7 mouse cellular contexts compared by ENCODE assay signal in the genomic region with DNA sequence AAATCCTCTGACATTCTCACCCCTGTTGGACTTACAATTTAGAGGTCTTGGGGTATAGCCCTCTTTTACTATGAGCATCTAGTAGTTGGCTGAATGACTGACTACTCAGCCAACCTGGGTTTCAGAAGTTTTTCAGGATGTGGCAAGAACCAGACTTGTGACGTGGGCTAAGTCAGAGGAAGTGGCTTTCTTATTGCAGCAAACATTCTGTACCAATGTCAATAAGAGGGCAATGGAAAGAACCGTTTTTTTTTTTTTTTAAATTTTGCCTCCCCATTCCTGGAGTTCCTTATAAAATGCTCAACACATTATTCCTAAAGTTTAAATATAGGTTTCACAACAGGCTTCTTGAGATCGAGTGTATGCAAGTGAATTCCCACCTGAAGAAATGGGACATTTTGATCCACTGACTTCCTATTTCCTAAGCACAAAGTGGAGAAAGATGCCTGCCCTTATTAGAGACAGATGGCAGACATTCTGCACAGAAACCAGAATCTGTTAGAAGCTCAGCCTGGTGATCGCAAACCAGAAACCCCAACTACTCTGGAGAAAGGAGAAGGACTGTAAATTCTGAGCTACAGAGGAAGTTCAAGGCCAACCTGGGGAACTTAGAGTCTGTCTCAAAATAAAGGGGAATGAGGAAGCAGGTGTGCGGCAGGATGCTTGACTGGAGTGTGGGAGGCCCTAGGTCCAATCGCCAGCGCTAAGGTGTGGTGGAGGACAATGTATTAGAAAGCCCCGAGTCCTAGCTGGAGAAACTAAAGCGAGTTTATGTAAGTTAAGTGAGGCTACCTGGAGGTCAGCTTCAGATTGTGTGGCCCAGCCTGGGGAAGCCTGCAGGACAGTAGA. TPM values are rescaled to one million over a fixed set of nuclear protein-coding genes. Genes with fewer than 3 reads are reported as not detected.
A peak's percentile ranks its signal among the peaks of the same experiment; 100 is the strongest.
DNase-seq lines count a peak whose midpoint lies in the region; ATAC-seq and TF ChIP-seq lines count a peak whose summit lies in the region.

No protein-coding gene starts in this region.

- H3K36me3 ChIP-seq in C2C12 (ENCODE audit: control insufficient read depth, insufficient read depth) = peaks cover 17% of the 10 kb centered on the region
- peaks cover 18% of the 10 kb centered on the region for H3K36me3 ChIP-seq in forebrain, embryonic 10.5 days (replicated peaks)
- H3K36me3 ChIP-seq in limb, embryonic 15.5 days = 0 out of 2 replicates have a peak, but pooled peaks cover under 1% of the 10 kb centered on the region
- peaks cover 2% of the 10 kb centered on the region; the same call in 1 of the 2 replicates for H3K36me3 ChIP-seq in neural tube, embryonic 12.5 days

- DNase-seq in 416B (ENCODE audit: low read depth) = peak; percentile 98
- no peak for DNase-seq in forebrain, embryonic 10.5 days (ENCODE audit: extremely low spot score, low spot score)
- DNase-seq in ovary, postnatal 14 days (ENCODE audit: low spot score) = no peak
- no peak for DNase-seq in layer of hippocampus, postnatal 36 days

- H3K27ac ChIP-seq in forebrain, embryonic 10.5 days = peak overlapping the region; percentile 97
- 0 out of 2 replicates have a peak overlapping the region, but pooled peaks have one; percentile 4 for H3K27ac ChIP-seq in limb, embryonic 15.5 days
- no peak overlapping the region for H3K27ac ChIP-seq in neural tube, embryonic 12.5 days

- no peaks in the 10 kb centered on the region for H3K9me3 ChIP-seq in forebrain, embryonic 10.5 days
- no peaks in the 10 kb centered on the region for H3K9me3 ChIP-seq in limb, embryonic 15.5 days
- no peaks in the 10 kb centered on the region for H3K9me3 ChIP-seq in neural tube, embryonic 12.5 days

- ATAC-seq in limb, embryonic 15.5 days (ENCODE audit: insufficient number of reproducible peaks, low FRiP score, low TSS enrichment, low read depth) = 0 out of 2 replicates have a peak, but pooled peaks have one; percentile 1
- ATAC-seq in neural tube, embryonic 12.5 days (ENCODE audit: low FRiP score, low read depth) = no peak

- peak overlapping the region; percentile 81 for H3K4me2 ChIP-seq in limb, embryonic 15.5 days
- H3K4me2 ChIP-seq in neural tube, embryonic 12.5 days (replicated peaks) = peak overlapping the region; percentile 76

- WGBS in forebrain, embryonic 10.5 days = 69% methylated on average over 9 of the region's 9 CpGs
- WGBS in limb, embryonic 15.5 days = 49% methylated on average over 9 of the region's 9 CpGs
- 76% methylated on average over 9 of the region's 9 CpGs for WGBS in neural tube, embryonic 12.5 days

- no peak overlapping the region for H3K9ac ChIP-seq in limb, embryonic 15.5 days
- H3K9ac ChIP-seq in neural tube, embryonic 12.5 days = no peak overlapping the region

- peak overlapping the region; percentile 14 for H3ac ChIP-seq in C2C12 (ENCODE audit: control insufficient read depth, insufficient read length, low read depth)

- H3K27me3 ChIP-seq in C2C12 (ENCODE audit: control insufficient read depth, insufficient read depth, insufficient read length) = no peaks in the 10 kb centered on the region
- H3K27me3 ChIP-seq in forebrain, embryonic 10.5 days (ENCODE audit: poor library complexity, severe bottlenecking) = peaks cover 25% of the 10 kb centered on the region
- 0 out of 2 replicates have a peak, but pooled peaks cover 9% of the 10 kb centered on the region for H3K27me3 ChIP-seq in limb, embryonic 15.5 days
- H3K27me3 ChIP-seq in neural tube, embryonic 12.5 days (replicated peaks) = no peaks in the 10 kb centered on the region

- H3K4me3 ChIP-seq in C2C12 (ENCODE audit: insufficient read depth, poor library complexity, severe bottlenecking) = no peak overlapping the region
- H3K4me3 ChIP-seq in forebrain, embryonic 10.5 days = peak overlapping the region; percentile 95
- peak overlapping the region; percentile 85 for H3K4me3 ChIP-seq in limb, embryonic 15.5 days
- peak overlapping the region; percentile 82 for H3K4me3 ChIP-seq in neural tube, embryonic 12.5 days

- no peak for TF ChIP-seq CTCF in C2C12 (IDR thresholded peaks at IDR 0.05; ENCODE audit: control insufficient read depth, insufficient read depth, insufficient read length)

- peaks cover 39% of the 10 kb centered on the region for H3K4me1 ChIP-seq in forebrain, embryonic 10.5 days
- peaks cover 17% of the 10 kb centered on the region for H3K4me1 ChIP-seq in limb, embryonic 15.5 days
- H3K4me1 ChIP-seq in neural tube, embryonic 12.5 days = peaks cover 24% of the 10 kb centered on the region

- peaks cover 44% of the 10 kb centered on the region for H3K79me2 ChIP-seq in C2C12 (ENCODE audit: control insufficient read depth, insufficient read depth)

- peaks cover 42% of the 10 kb centered on the region for H3K79me3 ChIP-seq in C2C12 (ENCODE audit: low read depth)

TF ChIP-seq in C2C12, 6 proteins besides CTCF, POLR2A, EP300 and RAD21:
- TF ChIP-seq CEBPB (IDR thresholded peaks at IDR 0.05; ENCODE audit: low read depth) (peak; percentile 77), MYOG (IDR thresholded peaks at IDR 0.05; ENCODE audit: control insufficient read depth, extremely low read depth, insufficient read length) (no peak)

RNA-seq across cellular contexts. Expression of a gene that starts 0.6 kb away (rescaled TPM):
- 300 TPM for polyA plus RNA-seq in C2C12 (2012; fragmentation: generic; extraction: Trizol)
- 663 and 680 TPM in 2 replicates for polyA plus RNA-seq in forebrain, embryonic 10.5 days (2016; fragmentation: Nextera tagmentation; extraction: Ambion mirVana)
- polyA plus RNA-seq in limb, embryonic 15.5 days (2015; fragmentation: Nextera tagmentation; extraction: Ambion mirVana) = 310 and 325 TPM in 2 replicates
- polyA plus RNA-seq in neural tube, embryonic 12.5 days (2016; fragmentation: Nextera tagmentation; extraction: Ambion mirVana) = 301 and 314 TPM in 2 replicates
- total RNA-seq in layer of hippocampus, postnatal 36 days (2021) = 100 to 1,000 TPM; 311 to 331 TPM
